Mouse (Mus musculus): ENCODE measurements around the gene Selp. TPM values are rescaled to one million over a fixed set of nuclear protein-coding genes. Genes with fewer than 3 reads are reported as not detected.
A peak's percentile ranks its signal among the peaks of the same experiment; 100 is the strongest.

Selp gene
- polyA plus RNA-seq (2014; fragmentation: Nextera tagmentation; extraction: Ambion mirVana), result not detected in 2 replicates

- no peak within 1 kb of the TSS for H3K9ac ChIP-seq (ENCODE audit: low read length)
- H3K4me3 ChIP-seq (ENCODE audit: low read depth, low read length), result no peak within 1 kb of the TSS
- no peaks in the 10 kb centered on the region for H3K27me3 ChIP-seq (replicated peaks; ENCODE audit: control insufficient read depth, insufficient read depth, low read length)
- no peaks in the 10 kb centered on the region for H3K36me3 ChIP-seq (ENCODE audit: control insufficient read depth, insufficient read depth, low read length)
- no peaks in the 10 kb centered on the region for H3K4me1 ChIP-seq (ENCODE audit: control insufficient read depth, insufficient read depth, low read length)
- ATAC-seq (no peak), DNase-seq (ENCODE audit: low spot score) (peak; percentile 1)
- WGBS, result 57% methylated on average over 8 of the region's 8 CpGs
- H3K27ac ChIP-seq (ENCODE audit: low read depth, low read length), result no peak within 1 kb of the TSS
- no peaks in the 10 kb centered on the region for H3K9me3 ChIP-seq (replicated peaks; ENCODE audit: control insufficient read depth, low read length)
- H3K4me2 ChIP-seq (ENCODE audit: low read length), result no peak within 1 kb of the TSS
Observed at GRCm38 (mm10) chr1:164114947-164115493, at the start of gene Selp. Selp (plus strand) TSS chr1:164115264.

GRCm38 (mm10) chr1:164069261-164069660, 45.8 kb upstream of the Selp start:
- Histone ChIP-seq H3K9me3 (replicated peaks; ENCODE audit: control insufficient read depth, low read length) (no peaks in the 10 kb centered on the region), H3K9ac (ENCODE audit: low read length) (no peak overlapping the region), H3K4me3 (ENCODE audit: low read depth, low read length) (no peak overlapping the region), H3K27ac (ENCODE audit: low read depth, low read length) (no peak overlapping the region), H3K36me3 (ENCODE audit: control insufficient read depth, insufficient read depth, low read length) (no peaks in the 10 kb centered on the region), H3K27me3 (replicated peaks; ENCODE audit: control insufficient read depth, insufficient read depth, low read length) (no peaks in the 10 kb centered on the region), H3K4me2 (ENCODE audit: low read length) (no peak overlapping the region), H3K4me1 (ENCODE audit: control insufficient read depth, insufficient read depth, low read length) (no peaks in the 10 kb centered on the region)
- no peak for DNase-seq (ENCODE audit: low spot score)
- no peak for ATAC-seq

DNA sequence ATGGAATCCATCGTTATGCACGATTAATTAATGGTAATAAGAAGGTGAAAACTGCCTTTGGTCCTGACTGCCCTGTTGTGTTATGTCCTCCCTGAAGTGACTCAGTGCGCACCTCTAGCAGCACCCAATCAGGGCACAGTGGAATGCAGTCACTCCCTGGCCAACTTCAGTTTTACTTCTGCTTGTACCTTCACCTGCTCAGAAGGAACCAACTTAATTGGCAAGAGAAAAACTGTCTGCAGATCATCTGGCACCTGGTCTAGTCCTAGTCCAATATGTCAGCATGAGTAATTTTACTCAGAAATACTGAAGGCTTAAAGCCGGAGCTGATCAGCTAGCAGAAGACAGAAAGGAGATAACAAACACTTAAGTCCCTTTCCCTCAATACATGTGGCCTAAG, 44.6 kb upstream of the Selp start:
- ATAC-seq (no peak), DNase-seq (ENCODE audit: low spot score) (no peak)
- WGBS, result 90% methylated on average over 4 of the region's 4 CpGs
- no peaks in the 10 kb centered on the region for H3K36me3 ChIP-seq (ENCODE audit: control insufficient read depth, insufficient read depth, low read length)
- no peak overlapping the region for H3K27ac ChIP-seq (ENCODE audit: low read depth, low read length)
- H3K4me3 ChIP-seq (ENCODE audit: low read depth, low read length), result no peak overlapping the region
- no peaks in the 10 kb centered on the region for H3K4me1 ChIP-seq (ENCODE audit: control insufficient read depth, insufficient read depth, low read length)
- H3K9ac ChIP-seq (ENCODE audit: low read length), result no peak overlapping the region
- H3K27me3 ChIP-seq (replicated peaks; ENCODE audit: control insufficient read depth, insufficient read depth, low read length), result no peaks in the 10 kb centered on the region
- no peak overlapping the region for H3K4me2 ChIP-seq (ENCODE audit: low read length)
- no peaks in the 10 kb centered on the region for H3K9me3 ChIP-seq (replicated peaks; ENCODE audit: control insufficient read depth, low read length)

GRCm38 (mm10) chr1:164071111-164071510, 44.0 kb upstream of the Selp start:
- Histone ChIP-seq H3K9ac (ENCODE audit: low read length) (no peak overlapping the region), H3K36me3 (ENCODE audit: control insufficient read depth, insufficient read depth, low read length) (no peaks in the 10 kb centered on the region), H3K4me1 (ENCODE audit: control insufficient read depth, insufficient read depth, low read length) (no peaks in the 10 kb centered on the region), H3K4me2 (ENCODE audit: low read length) (no peak overlapping the region), H3K4me3 (ENCODE audit: low read depth, low read length) (no peak overlapping the region), H3K27me3 (replicated peaks; ENCODE audit: control insufficient read depth, insufficient read depth, low read length) (no peaks in the 10 kb centered on the region), H3K27ac (ENCODE audit: low read depth, low read length) (no peak overlapping the region), H3K9me3 (replicated peaks; ENCODE audit: control insufficient read depth, low read length) (no peaks in the 10 kb centered on the region)
- WGBS, result 79% methylated on average over 7 of the region's 7 CpGs
- no peak for ATAC-seq
- no peak for DNase-seq (ENCODE audit: low spot score)

- ATAC-seq (no peak), DNase-seq (ENCODE audit: low spot score) (no peak)
- no peaks in the 10 kb centered on the region for H3K27me3 ChIP-seq (replicated peaks; ENCODE audit: control insufficient read depth, insufficient read depth, low read length)
- H3K4me2 ChIP-seq (ENCODE audit: low read length), result no peak overlapping the region
- H3K4me1 ChIP-seq (ENCODE audit: control insufficient read depth, insufficient read depth, low read length), result no peaks in the 10 kb centered on the region
- no peak overlapping the region for H3K4me3 ChIP-seq (ENCODE audit: low read depth, low read length)
- WGBS, result 89% methylated on average over 4 of the region's 4 CpGs
- H3K27ac ChIP-seq (ENCODE audit: low read depth, low read length), result no peak overlapping the region
- H3K9me3 ChIP-seq (replicated peaks; ENCODE audit: control insufficient read depth, low read length), result no peaks in the 10 kb centered on the region
- no peak overlapping the region for H3K9ac ChIP-seq (ENCODE audit: low read length)
- H3K36me3 ChIP-seq (ENCODE audit: control insufficient read depth, insufficient read depth, low read length), result no peaks in the 10 kb centered on the region
Observed at GRCm38 (mm10) chr1:164072001-164072400, 43.1 kb upstream of the Selp start.

GRCm38 (mm10) chr1:164073091-164073490, 42.0 kb upstream of the Selp start:
- no peaks in the 10 kb centered on the region for H3K36me3 ChIP-seq (ENCODE audit: control insufficient read depth, insufficient read depth, low read length)
- ATAC-seq, result no peak

GRCm38 (mm10) chr1:164073803-164074202, 41.3 kb upstream of the Selp start:
- DNase-seq (ENCODE audit: low spot score) (no peak), ATAC-seq (no peak)
- Histone ChIP-seq H3K27ac (ENCODE audit: low read depth, low read length) (no peak overlapping the region), H3K27me3 (replicated peaks; ENCODE audit: control insufficient read depth, insufficient read depth, low read length) (no peaks in the 10 kb centered on the region), H3K4me1 (ENCODE audit: control insufficient read depth, insufficient read depth, low read length) (no peaks in the 10 kb centered on the region), H3K36me3 (ENCODE audit: control insufficient read depth, insufficient read depth, low read length) (no peaks in the 10 kb centered on the region), H3K4me2 (ENCODE audit: low read length) (no peak overlapping the region), H3K9ac (ENCODE audit: low read length) (no peak overlapping the region), H3K4me3 (ENCODE audit: low read depth, low read length) (no peak overlapping the region), H3K9me3 (replicated peaks; ENCODE audit: control insufficient read depth, low read length) (no peaks in the 10 kb centered on the region)
- 89% methylated on average over 7 of the region's 7 CpGs for WGBS

More at GRCm38 (mm10) chr1:164073091-164073490, 42.0 kb upstream of the Selp start:
- no peaks in the 10 kb centered on the region for H3K4me1 ChIP-seq (ENCODE audit: control insufficient read depth, insufficient read depth, low read length)
- no peak overlapping the region for H3K9ac ChIP-seq (ENCODE audit: low read length)
- no peaks in the 10 kb centered on the region for H3K27me3 ChIP-seq (replicated peaks; ENCODE audit: control insufficient read depth, insufficient read depth, low read length)
- H3K4me3 ChIP-seq (ENCODE audit: low read depth, low read length), result no peak overlapping the region
- H3K9me3 ChIP-seq (replicated peaks; ENCODE audit: control insufficient read depth, low read length), result no peaks in the 10 kb centered on the region
- no peak overlapping the region for H3K4me2 ChIP-seq (ENCODE audit: low read length)
- H3K27ac ChIP-seq (ENCODE audit: low read depth, low read length), result no peak overlapping the region
- no peak for DNase-seq (ENCODE audit: low spot score)
- WGBS, result 93% methylated on average over 9 of the region's 9 CpGs

- H3K9me3 ChIP-seq (replicated peaks; ENCODE audit: control insufficient read depth, low read length), result no peaks in the 10 kb centered on the region
- H3K27me3 ChIP-seq (replicated peaks; ENCODE audit: control insufficient read depth, insufficient read depth, low read length), result no peaks in the 10 kb centered on the region
- H3K4me3 ChIP-seq (ENCODE audit: low read depth, low read length), result no peak overlapping the region
- ATAC-seq (no peak), DNase-seq (ENCODE audit: low spot score) (no peak)
- WGBS, result 89% methylated on average over 2 of the region's 2 CpGs
- H3K9ac ChIP-seq (ENCODE audit: low read length), result no peak overlapping the region
- H3K27ac ChIP-seq (ENCODE audit: low read depth, low read length), result no peak overlapping the region
- H3K4me1 ChIP-seq (ENCODE audit: control insufficient read depth, insufficient read depth, low read length), result no peaks in the 10 kb centered on the region
- H3K36me3 ChIP-seq (ENCODE audit: control insufficient read depth, insufficient read depth, low read length), result no peaks in the 10 kb centered on the region
- H3K4me2 ChIP-seq (ENCODE audit: low read length), result no peak overlapping the region
Observed at GRCm38 (mm10) chr1:164074606-164075140, 40.4 kb upstream of the Selp start.

GRCm38 (mm10) chr1:164075416-164075815, 39.6 kb upstream of the Selp start:
- Histone ChIP-seq H3K4me1 (ENCODE audit: control insufficient read depth, insufficient read depth, low read length) (no peaks in the 10 kb centered on the region), H3K9ac (ENCODE audit: low read length) (no peak overlapping the region), H3K4me3 (ENCODE audit: low read depth, low read length) (no peak overlapping the region), H3K27me3 (replicated peaks; ENCODE audit: control insufficient read depth, insufficient read depth, low read length) (no peaks in the 10 kb centered on the region), H3K27ac (ENCODE audit: low read depth, low read length) (no peak overlapping the region), H3K4me2 (ENCODE audit: low read length) (no peak overlapping the region), H3K9me3 (replicated peaks; ENCODE audit: control insufficient read depth, low read length) (no peaks in the 10 kb centered on the region), H3K36me3 (ENCODE audit: control insufficient read depth, insufficient read depth, low read length) (no peaks in the 10 kb centered on the region)
- ATAC-seq (no peak), DNase-seq (ENCODE audit: low spot score) (no peak)
- 100% methylated on average over 1 of the region's 1 CpGs for WGBS
